Mouse (Mus musculus) midbrain, embryonic 13.5 days (tissue): ENCODE measurements around the gene Rplp0. TPM values are rescaled to one million over a fixed set of nuclear protein-coding genes. Genes with fewer than 3 reads are reported as not detected.

Source experiments
- ATAC-seq: fragments of 200-750 bp; cut with Nextera tagmentation; 2 replicates; pipeline ENCODE4 v1.8.0; 2017; ENCODE audit warnings: mild to moderate bottlenecking, moderate TSS enrichment, moderate library complexity
- H3K27ac ChIP-seq: fragments of 300-500 bp; sonication (generic); 2 replicates; pipeline ENCODE4 v1.5.1; 2015; ENCODE audit warnings: inconsistent platforms, mild to moderate bottlenecking, moderate library complexity
- H3K27me3 ChIP-seq: fragments of 300-500 bp; sonication (generic); 2 replicates; pipeline ENCODE4 v1.6.1; 2015; ENCODE audit warnings: mild to moderate bottlenecking, inconsistent platforms
- H3K36me3 ChIP-seq: fragments of 300-500 bp; sonication (generic); 2 replicates; pipeline ENCODE4 v1.6.1; 2015; ENCODE audit warnings: mild to moderate bottlenecking, inconsistent platforms
- H3K4me1 ChIP-seq: fragments of 300-500 bp; sonication (generic); replicated peaks from 2 replicates; pipeline ENCODE4 v1.6.1; 2015; ENCODE audit warnings: inconsistent platforms
- H3K4me2 ChIP-seq: fragments of 300-500 bp; sonication (generic); replicated peaks from 2 replicates; pipeline ENCODE4 v1.6.1; 2015; ENCODE audit warnings: moderate library complexity, mild to moderate bottlenecking, inconsistent platforms
- H3K4me3 ChIP-seq: fragments of 300-500 bp; sonication (generic); replicated peaks from 2 replicates; pipeline ENCODE4 v1.5.1; 2015; ENCODE audit warnings: mild to moderate bottlenecking, inconsistent platforms
- H3K9ac ChIP-seq: fragments of 300-500 bp; sonication (generic); replicated peaks from 2 replicates; pipeline ENCODE4 v1.6.1; 2015; ENCODE audit warnings: mild to moderate bottlenecking, inconsistent platforms
- H3K9me3 ChIP-seq: fragments of 300-500 bp; sonication (generic); 2 replicates; pipeline ENCODE4 v1.6.1; 2016; ENCODE audit warnings: mild to moderate bottlenecking, inconsistent platforms
- WGBS: fragments of 180-500 bp; shearing (Covaris S2); methylation state at CpG from one replicate; pipeline ENCODE4 v1.1.7; 2015; 5-methylcytosine and 5-hydroxymethylcytosine counted together
- polyA plus RNA-seq: library from polyadenylated mRNA; unstranded; fragments of >200 nt; fragmentation: Nextera tagmentation; extraction: Ambion mirVana; gene quantifications from 2 replicates; pipeline ENCODE4 v1.2.1, GENCODE M21; 2015

Gene Rplp0
- polyA plus RNA-seq, 1 experiment from 2014 or later = 914 TPM

GRCm38 (mm10) chr5:115529742-115530446 is 29.4 kb upstream of the Rplp0 start:
- no peak for ATAC-seq
- Histone ChIP-seq H3K27ac (peak overlapping the region; percentile 15; the same call in 1 of the 2 replicates), H3K9me3 (no peaks in the 10 kb centered on the region), H3K4me2 (no peak overlapping the region), H3K4me3 (no peak overlapping the region), H3K9ac (peak overlapping the region; percentile 30; the same call in 1 of the 2 replicates), H3K27me3 (no peaks in the 10 kb centered on the region), H3K4me1 (peaks cover 37% of the 10 kb centered on the region), H3K36me3 (no peaks in the 10 kb centered on the region)
- 79% methylated on average over 7 of the region's 7 CpGs for WGBS

DNA sequence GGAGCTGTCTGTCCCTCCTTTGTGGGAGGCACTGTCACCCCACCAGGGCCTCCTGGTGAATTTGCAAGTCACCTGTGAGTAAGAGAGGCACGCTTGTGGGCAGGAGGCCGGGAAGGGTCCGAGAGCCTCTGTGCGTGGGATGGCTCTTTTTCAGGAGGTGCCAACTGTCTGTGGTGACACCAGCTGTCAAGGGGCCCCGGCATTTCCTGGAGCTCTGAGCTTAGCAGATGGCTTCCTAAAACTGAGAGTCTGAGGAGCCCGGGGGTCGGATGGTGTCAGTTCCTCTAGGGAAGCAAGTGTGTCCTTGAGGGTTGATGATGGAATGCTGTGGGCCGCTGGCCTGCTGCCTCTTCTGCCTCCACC is 28.8 kb upstream of the Rplp0 start:
- 81% methylated on average over 8 of the region's 8 CpGs for WGBS
- Histone ChIP-seq H3K27ac (peak overlapping the region; percentile 15; the same call in 1 of the 2 replicates), H3K4me1 (peaks cover 41% of the 10 kb centered on the region)

DNA sequence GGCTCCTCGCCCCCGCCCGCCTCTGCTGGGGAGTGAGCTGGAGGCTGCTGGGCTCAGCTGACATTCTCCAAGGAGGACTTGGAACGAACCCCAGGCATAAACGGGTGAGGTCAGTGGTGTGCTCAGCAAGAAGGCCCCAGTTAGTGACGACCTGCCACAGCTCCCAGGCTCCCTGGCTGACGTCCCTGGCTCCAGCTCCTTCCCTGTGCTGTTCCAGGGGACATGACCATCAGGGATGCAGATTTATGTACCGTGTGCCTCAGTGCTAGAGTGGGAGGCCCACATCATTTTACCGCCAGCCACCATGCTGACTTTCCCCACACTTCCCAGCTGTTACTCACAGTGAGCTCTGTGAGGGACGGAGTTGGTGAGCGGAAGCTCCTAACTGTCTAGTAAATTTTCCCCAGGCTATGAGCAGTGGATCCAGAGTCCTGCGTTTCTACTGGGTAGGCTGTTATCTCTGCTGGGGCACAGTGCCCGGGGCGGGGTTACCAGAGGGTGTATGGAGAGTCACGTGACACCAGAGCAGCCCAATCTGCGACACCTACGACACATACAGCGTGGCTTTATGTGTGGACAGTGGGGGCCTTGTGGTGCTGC is 27.5 kb upstream of the Rplp0 start:
- Histone ChIP-seq H3K27ac (no peak overlapping the region), H3K4me2 (no peak overlapping the region), H3K9me3 (no peaks in the 10 kb centered on the region), H3K9ac (no peak overlapping the region), H3K27me3 (no peaks in the 10 kb centered on the region), H3K4me1 (peaks cover 41% of the 10 kb centered on the region), H3K36me3 (no peaks in the 10 kb centered on the region), H3K4me3 (no peak overlapping the region)
- 69% methylated on average over 18 of the region's 18 CpGs for WGBS
- ATAC-seq = 0 out of 2 replicates have a peak, but pooled peaks have one; percentile 32

More for the DNA sequence above, 28.8 kb upstream of the Rplp0 start:
- no peaks in the 10 kb centered on the region for H3K36me3 ChIP-seq
- no peak for ATAC-seq
- no peak overlapping the region for H3K4me3 ChIP-seq
- H3K9me3 ChIP-seq = no peaks in the 10 kb centered on the region
- no peak overlapping the region for H3K4me2 ChIP-seq
- H3K9ac ChIP-seq = no peak overlapping the region
- H3K27me3 ChIP-seq = no peaks in the 10 kb centered on the region

- H3K9me3 ChIP-seq = no peaks in the 10 kb centered on the region
- peaks cover 49% of the 10 kb centered on the region for H3K4me1 ChIP-seq
- no peak for ATAC-seq
- WGBS = 21% methylated on average over 16 of the region's 16 CpGs
- H3K4me2 ChIP-seq = no peak overlapping the region
- H3K27ac ChIP-seq = no peak overlapping the region
- no peaks in the 10 kb centered on the region for H3K36me3 ChIP-seq
- H3K4me3 ChIP-seq = no peak overlapping the region
- H3K27me3 ChIP-seq = no peaks in the 10 kb centered on the region
- no peak overlapping the region for H3K9ac ChIP-seq
Measured at GRCm38 (mm10) chr5:115534290-115534731, 25.0 kb upstream of the Rplp0 start.

GRCm38 (mm10) chr5:115534856-115535255 is 24.4 kb upstream of the Rplp0 start:
- Histone ChIP-seq H3K4me1 (peaks cover 47% of the 10 kb centered on the region), H3K9me3 (no peaks in the 10 kb centered on the region), H3K27me3 (no peaks in the 10 kb centered on the region), H3K4me2 (no peak overlapping the region), H3K36me3 (no peaks in the 10 kb centered on the region), H3K9ac (no peak overlapping the region), H3K27ac (no peak overlapping the region), H3K4me3 (no peak overlapping the region)
- WGBS = 70% methylated on average over 8 of the region's 8 CpGs
- ATAC-seq = no peak

GRCm38 (mm10) chr5:115535635-115536034 is 23.6 kb upstream of the Rplp0 start:
- no peak overlapping the region for H3K4me3 ChIP-seq
- H3K9ac ChIP-seq = no peak overlapping the region
- no peak for ATAC-seq
- H3K4me2 ChIP-seq = no peak overlapping the region
- H3K27ac ChIP-seq = no peak overlapping the region
- H3K27me3 ChIP-seq = no peaks in the 10 kb centered on the region
- no peaks in the 10 kb centered on the region for H3K36me3 ChIP-seq
- H3K4me1 ChIP-seq = peaks cover 39% of the 10 kb centered on the region
- no peaks in the 10 kb centered on the region for H3K9me3 ChIP-seq
- 39% methylated on average over 7 of the region's 7 CpGs for WGBS

GRCm38 (mm10) chr5:115538017-115538692 is 21.1 kb upstream of the Rplp0 start:
- Histone ChIP-seq H3K4me1 (peaks cover 29% of the 10 kb centered on the region), H3K4me3 (no peak overlapping the region), H3K27ac (no peak overlapping the region), H3K4me2 (no peak overlapping the region), H3K36me3 (no peaks in the 10 kb centered on the region), H3K9ac (0 out of 2 replicates have a peak overlapping the region, but pooled peaks have one; percentile 7), H3K9me3 (no peaks in the 10 kb centered on the region), H3K27me3 (no peaks in the 10 kb centered on the region)
- peak; percentile 34; the same call in 1 of the 2 replicates for ATAC-seq
- 71% methylated on average over 13 of the region's 13 CpGs for WGBS

DNA sequence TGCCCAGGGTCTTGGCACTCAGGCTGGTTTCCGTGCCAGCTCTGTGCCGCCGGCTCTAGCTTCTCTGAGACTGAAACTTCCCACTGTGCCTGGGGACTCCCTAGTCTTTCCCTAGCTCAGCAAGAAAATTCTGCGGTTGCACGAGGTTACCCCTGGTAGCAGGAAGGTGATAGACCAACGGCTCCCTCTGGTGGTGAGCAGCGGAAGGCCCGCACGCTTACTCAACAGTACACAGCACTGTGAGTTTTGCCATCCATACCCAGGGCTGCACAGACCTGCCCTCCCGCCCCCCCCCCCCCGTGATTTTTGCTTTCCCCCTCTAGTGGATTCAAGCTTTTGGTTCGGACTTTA is 20.6 kb upstream of the Rplp0 start:
- no peaks in the 10 kb centered on the region for H3K9me3 ChIP-seq
- H3K36me3 ChIP-seq = no peaks in the 10 kb centered on the region
- no peak overlapping the region for H3K27ac ChIP-seq
- no peaks in the 10 kb centered on the region for H3K27me3 ChIP-seq
- under 1% methylated on average over 12 of the region's 12 CpGs for WGBS
- H3K4me1 ChIP-seq = peaks cover 34% of the 10 kb centered on the region
- no peak overlapping the region for H3K4me3 ChIP-seq
- H3K9ac ChIP-seq = 0 out of 2 replicates have a peak overlapping the region, but pooled peaks have one; percentile 7
- no peak overlapping the region for H3K4me2 ChIP-seq
- ATAC-seq = peak; percentile 86

DNA sequence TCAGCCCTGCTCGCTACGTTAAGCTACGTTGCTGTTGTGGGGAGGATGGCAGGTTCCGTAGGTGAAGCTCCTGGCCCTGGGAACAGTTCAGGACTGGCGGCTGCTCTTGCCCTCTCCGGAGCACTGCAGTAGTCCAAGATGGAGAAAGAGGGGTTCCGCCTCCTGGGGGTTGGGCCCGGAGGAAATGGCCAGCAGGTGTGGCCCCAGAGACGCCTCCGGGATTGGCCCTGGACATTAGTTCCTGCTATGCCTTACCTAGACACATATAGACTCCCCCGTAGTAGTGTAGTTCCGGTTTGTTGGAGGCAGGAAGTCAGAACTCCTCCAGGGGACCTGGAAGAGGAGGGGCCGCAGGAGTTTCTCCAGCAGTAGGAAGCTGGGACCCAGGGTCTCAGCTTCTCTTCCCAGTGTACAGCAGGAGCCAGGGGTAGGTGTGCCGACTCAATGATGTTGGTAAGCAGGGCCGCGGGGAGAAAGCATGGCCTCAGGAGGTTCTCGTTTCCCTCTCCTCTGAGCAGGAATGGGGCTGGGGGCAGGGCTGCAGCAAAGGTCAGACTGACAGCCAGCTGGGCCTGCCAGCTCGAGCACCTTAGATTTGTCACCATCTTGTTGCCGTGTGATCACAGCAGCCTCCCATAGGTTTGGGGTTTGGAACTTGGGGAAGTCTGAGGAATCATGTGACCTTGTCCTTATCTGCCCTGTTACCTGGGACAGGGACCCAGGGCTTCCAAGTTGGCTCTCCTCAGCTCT is 16.5 kb upstream of the Rplp0 start:
- H3K27ac ChIP-seq = no peak overlapping the region; the same call in 1 of the 2 replicates
- no peaks in the 10 kb centered on the region for H3K27me3 ChIP-seq
- 75% methylated on average over 19 of the region's 19 CpGs for WGBS
- H3K9me3 ChIP-seq = no peaks in the 10 kb centered on the region
- H3K4me3 ChIP-seq = no peak overlapping the region
- peaks cover 38% of the 10 kb centered on the region for H3K4me1 ChIP-seq
- H3K9ac ChIP-seq = 0 out of 2 replicates have a peak overlapping the region, but pooled peaks have one; percentile 6
- no peak for ATAC-seq
- no peak overlapping the region for H3K4me2 ChIP-seq
- H3K36me3 ChIP-seq = peaks cover 24% of the 10 kb centered on the region

DNA sequence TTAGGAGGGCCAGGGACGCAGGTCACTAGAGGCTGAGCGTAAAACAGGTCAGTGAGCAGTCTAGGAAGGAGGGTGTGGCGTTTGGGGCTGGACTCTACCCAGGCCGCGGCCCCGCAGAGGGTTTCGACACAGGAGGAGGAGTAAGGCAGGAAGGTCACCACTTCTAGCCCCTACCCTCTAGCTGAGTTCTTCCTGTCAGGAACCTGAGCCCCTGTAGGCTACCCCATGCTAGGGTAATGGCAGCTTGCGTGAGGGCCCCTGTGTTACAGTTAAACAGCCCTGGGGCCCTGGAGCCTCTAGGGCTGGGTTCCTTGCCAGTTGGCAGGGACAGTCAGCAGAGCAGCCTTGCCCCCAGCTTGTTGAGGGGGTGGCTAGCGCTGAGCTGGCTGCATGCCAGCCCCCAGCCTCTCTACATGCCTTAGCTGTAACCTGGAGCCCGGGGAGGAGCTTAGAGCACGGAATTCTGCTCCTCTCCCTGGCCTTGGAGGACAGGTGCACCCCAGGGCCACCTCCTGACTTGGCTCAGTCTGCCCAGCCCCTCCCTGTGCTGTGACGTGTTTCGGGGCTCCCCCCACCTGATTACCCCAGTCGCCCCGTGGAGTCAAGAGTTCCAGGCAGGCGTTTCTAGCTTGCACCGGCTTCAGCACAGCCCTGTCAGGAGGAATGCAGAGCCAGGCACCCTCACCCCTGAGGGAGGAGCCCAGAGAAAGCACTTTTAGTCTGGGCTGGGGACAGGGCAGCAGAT is 15.6 kb upstream of the Rplp0 start:
- peak; percentile 45 for ATAC-seq
- Histone ChIP-seq H3K9ac (peak overlapping the region; percentile 11; the same call in 1 of the 2 replicates), H3K4me2 (no peak overlapping the region)

GRCm38 (mm10) chr5:115544655-115545185 is 14.5 kb upstream of the Rplp0 start:
- no peaks in the 10 kb centered on the region for H3K27me3 ChIP-seq
- no peak overlapping the region for H3K27ac ChIP-seq
- peaks cover 34% of the 10 kb centered on the region for H3K36me3 ChIP-seq
- H3K4me1 ChIP-seq = peaks cover 30% of the 10 kb centered on the region
- WGBS = 52% methylated on average over 18 of the region's 18 CpGs
- ATAC-seq = no peak
- H3K9ac ChIP-seq = no peak overlapping the region; the same call in 1 of the 2 replicates
- no peak overlapping the region for H3K4me2 ChIP-seq
- H3K9me3 ChIP-seq = no peaks in the 10 kb centered on the region
- no peak overlapping the region for H3K4me3 ChIP-seq

More for the DNA sequence above, 15.6 kb upstream of the Rplp0 start:
- Histone ChIP-seq H3K36me3 (peaks cover 26% of the 10 kb centered on the region), H3K4me1 (peaks cover 30% of the 10 kb centered on the region), H3K9me3 (no peaks in the 10 kb centered on the region), H3K27me3 (no peaks in the 10 kb centered on the region), H3K4me3 (no peak overlapping the region), H3K27ac (no peak overlapping the region)
- 69% methylated on average over 17 of the region's 17 CpGs for WGBS
